Mouse (Mus musculus) forebrain, embryonic 13.5 days (tissue): ENCODE data around the gene Paf1. TPM values are rescaled to one million over a fixed set of nuclear protein-coding genes. Genes with fewer than 3 reads are reported as not detected.

Source experiments
- ATAC-seq: fragments of 200-750 bp; cut with Nextera tagmentation; 2 replicates; pipeline ENCODE4 v1.8.0; 2017
- H3K27ac ChIP-seq: fragments of 300-500 bp; sonication (generic); 2 replicates; pipeline ENCODE4 v1.5.1; 2015; ENCODE audit warnings: inconsistent platforms, mild to moderate bottlenecking, moderate library complexity
- H3K27me3 ChIP-seq: fragments of 300-500 bp; sonication (generic); 2 replicates; pipeline ENCODE4 v1.6.1; 2015; ENCODE audit warnings: mild to moderate bottlenecking, inconsistent platforms
- H3K36me3 ChIP-seq: fragments of 300-500 bp; sonication (generic); 2 replicates; pipeline ENCODE4 v1.6.1; 2015; ENCODE audit warnings: mild to moderate bottlenecking, inconsistent platforms; ENCODE audit not compliant: poor library complexity, severe bottlenecking
- H3K4me1 ChIP-seq: fragments of 300-500 bp; sonication (generic); 2 replicates; pipeline ENCODE4 v1.6.1; 2015; ENCODE audit warnings: inconsistent platforms
- H3K4me2 ChIP-seq: fragments of 300-500 bp; sonication (generic); 2 replicates; pipeline ENCODE4 v1.6.1; 2015; ENCODE audit warnings: inconsistent platforms, mild to moderate bottlenecking, moderate library complexity
- H3K4me3 ChIP-seq: fragments of 300-500 bp; sonication (generic); 2 replicates; pipeline ENCODE4 v1.5.1; 2015; ENCODE audit warnings: mild to moderate bottlenecking, inconsistent platforms
- H3K9ac ChIP-seq: fragments of 300-500 bp; sonication (generic); 2 replicates; pipeline ENCODE4 v1.6.1; 2015; ENCODE audit warnings: mild to moderate bottlenecking, inconsistent platforms
- H3K9me3 ChIP-seq: fragments of 300-500 bp; sonication (generic); replicated peaks from 2 replicates; pipeline ENCODE4 v1.6.1; 2016; ENCODE audit warnings: inconsistent platforms
- WGBS: fragments of 180-500 bp; shearing (Covaris S2); methylation state at CpG from one replicate; pipeline ENCODE4 v1.1.7; 2015; 5-methylcytosine and 5-hydroxymethylcytosine counted together
- polyA plus RNA-seq: library from polyadenylated mRNA; unstranded; fragments of >200 nt; fragmentation: Nextera tagmentation; extraction: Ambion mirVana; gene quantifications from 2 replicates; pipeline ENCODE4 v1.2.1, GENCODE M21; 2015

Paf1 gene
- polyA plus RNA-seq, 1 experiment from 2014 or later, result 97.1 TPM

DNA sequence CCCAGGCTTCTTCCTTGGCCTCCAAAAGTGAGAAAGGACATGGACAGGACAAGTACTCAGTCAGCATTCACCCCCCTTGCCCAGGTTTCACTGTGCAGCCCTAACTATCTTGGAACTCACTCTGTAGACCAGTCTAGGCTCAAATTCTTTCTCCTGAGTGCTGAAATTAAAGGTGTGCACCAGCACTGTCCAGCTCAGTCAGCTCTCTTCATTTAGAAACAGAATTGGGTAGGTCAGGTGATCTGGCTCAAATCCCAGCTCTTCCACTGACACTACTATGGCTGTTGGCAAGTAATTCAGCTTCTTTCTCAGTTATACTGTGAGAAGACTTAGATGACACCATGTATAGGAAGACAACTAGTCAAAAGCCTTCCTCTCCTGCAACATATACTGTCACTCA is 35.0 kb downstream of the Paf1 start:
- Histone ChIP-seq H3K27me3 (no peaks in the 10 kb centered on the region), H3K9ac (no peak overlapping the region), H3K27ac (no peak overlapping the region), H3K4me2 (no peak overlapping the region), H3K4me3 (no peak overlapping the region), H3K9me3 (no peaks in the 10 kb centered on the region), H3K36me3 (peaks cover 20% of the 10 kb centered on the region), H3K4me1 (peaks cover 11% of the 10 kb centered on the region)
- ATAC-seq, result no peak

DNA sequence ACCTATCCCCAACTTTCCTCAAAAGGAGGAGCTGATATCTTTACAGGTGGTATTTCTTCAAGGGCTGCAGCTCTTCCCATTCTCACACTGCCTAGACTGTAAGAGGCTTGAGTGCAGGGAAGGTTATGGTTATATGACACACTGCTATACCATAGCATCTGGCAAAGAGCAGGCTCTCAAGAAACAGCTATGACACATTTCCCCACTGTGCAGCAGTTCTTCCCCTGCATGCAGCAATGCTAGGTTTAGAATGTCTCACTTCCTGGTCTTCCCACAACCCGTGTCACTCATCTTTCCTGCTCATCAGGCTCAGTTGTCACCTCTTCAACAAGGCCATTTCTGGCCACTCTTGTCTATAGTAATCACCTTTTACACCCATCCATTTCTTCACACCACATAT is 37.8 kb downstream of the Paf1 start:
- H3K4me3 ChIP-seq, result no peak overlapping the region
- H3K9ac ChIP-seq, result no peak overlapping the region
- no peak overlapping the region for H3K27ac ChIP-seq
- no peak for ATAC-seq
- peaks cover 39% of the 10 kb centered on the region for H3K4me1 ChIP-seq
- H3K4me2 ChIP-seq, result no peak overlapping the region
- WGBS, result 90% methylated on average over 1 of the region's 1 CpGs
- no peaks in the 10 kb centered on the region for H3K9me3 ChIP-seq
- H3K36me3 ChIP-seq, result peaks cover 8% of the 10 kb centered on the region
- no peaks in the 10 kb centered on the region for H3K27me3 ChIP-seq

DNA sequence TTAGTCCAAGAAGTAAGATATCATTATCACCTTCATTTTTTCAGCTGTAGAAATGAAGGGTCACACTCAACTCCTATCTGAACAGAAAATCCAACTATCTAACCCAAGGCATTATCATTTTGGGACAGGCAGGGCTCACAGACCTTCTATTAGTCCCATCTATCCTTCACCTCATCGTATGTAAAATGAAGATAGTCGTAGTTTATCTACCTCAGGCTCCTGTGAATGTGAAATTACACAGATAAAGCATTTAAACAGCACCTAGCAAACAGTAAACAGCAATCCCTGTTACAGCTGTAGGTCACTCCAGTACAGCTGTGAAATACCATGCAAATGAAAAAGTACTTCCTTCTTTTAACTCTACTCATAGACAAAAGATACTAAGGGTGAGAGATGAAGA is 39.5 kb downstream of the Paf1 start:
- Histone ChIP-seq H3K27me3 (no peaks in the 10 kb centered on the region), H3K27ac (no peak overlapping the region), H3K36me3 (peaks cover 8% of the 10 kb centered on the region), H3K4me2 (no peak overlapping the region), H3K4me1 (peaks cover 40% of the 10 kb centered on the region), H3K9me3 (no peaks in the 10 kb centered on the region), H3K4me3 (no peak overlapping the region), H3K9ac (0 out of 2 replicates have a peak overlapping the region, but pooled peaks have one; percentile 30)
- WGBS, result 96% methylated on average over 2 of the region's 2 CpGs
- no peak for ATAC-seq

DNA sequence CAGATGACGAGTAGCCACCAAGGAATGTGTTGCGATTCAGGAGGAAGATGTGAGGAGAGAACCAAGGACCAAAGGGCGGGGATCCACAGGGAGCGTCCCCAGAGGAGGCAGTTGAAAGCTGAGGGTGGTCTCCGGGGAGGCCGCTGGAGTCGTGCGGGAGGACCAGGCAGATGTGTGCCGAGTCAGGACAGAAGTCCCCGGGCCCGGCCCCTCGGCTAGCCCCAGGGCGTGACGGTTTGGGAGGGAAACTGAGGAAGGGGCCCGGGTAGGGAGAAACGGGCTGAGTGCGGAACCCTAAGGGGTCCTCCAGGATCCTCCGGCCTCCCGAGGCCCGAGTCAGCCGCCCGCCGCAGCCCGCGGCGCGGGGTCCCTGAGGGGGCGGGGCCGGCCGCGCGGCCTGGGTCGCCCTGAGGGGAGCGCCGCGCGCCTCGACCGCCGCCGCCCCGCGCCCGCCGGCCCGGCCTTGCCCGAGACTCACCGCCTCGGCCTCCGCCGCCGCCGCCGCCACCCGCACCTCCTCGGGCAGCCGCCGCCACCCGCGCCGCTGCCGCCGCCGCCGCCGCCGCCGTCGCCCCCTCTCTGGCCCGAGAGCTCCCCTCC is 43.0 kb downstream of the Paf1 start:
- H3K9ac ChIP-seq, result peak overlapping the region; percentile 95
- peaks cover 40% of the 10 kb centered on the region for H3K4me1 ChIP-seq
- peaks cover 4% of the 10 kb centered on the region for H3K36me3 ChIP-seq
- H3K4me2 ChIP-seq, result peak overlapping the region; percentile 81
- peak overlapping the region; percentile 95 for H3K4me3 ChIP-seq
- H3K9me3 ChIP-seq, result no peaks in the 10 kb centered on the region
- peak overlapping the region; percentile 65 for H3K27ac ChIP-seq
- WGBS, result 0% methylated on average over 17 of the region's 70 CpGs
- no peaks in the 10 kb centered on the region for H3K27me3 ChIP-seq
- peak; percentile 36 for ATAC-seq

DNA sequence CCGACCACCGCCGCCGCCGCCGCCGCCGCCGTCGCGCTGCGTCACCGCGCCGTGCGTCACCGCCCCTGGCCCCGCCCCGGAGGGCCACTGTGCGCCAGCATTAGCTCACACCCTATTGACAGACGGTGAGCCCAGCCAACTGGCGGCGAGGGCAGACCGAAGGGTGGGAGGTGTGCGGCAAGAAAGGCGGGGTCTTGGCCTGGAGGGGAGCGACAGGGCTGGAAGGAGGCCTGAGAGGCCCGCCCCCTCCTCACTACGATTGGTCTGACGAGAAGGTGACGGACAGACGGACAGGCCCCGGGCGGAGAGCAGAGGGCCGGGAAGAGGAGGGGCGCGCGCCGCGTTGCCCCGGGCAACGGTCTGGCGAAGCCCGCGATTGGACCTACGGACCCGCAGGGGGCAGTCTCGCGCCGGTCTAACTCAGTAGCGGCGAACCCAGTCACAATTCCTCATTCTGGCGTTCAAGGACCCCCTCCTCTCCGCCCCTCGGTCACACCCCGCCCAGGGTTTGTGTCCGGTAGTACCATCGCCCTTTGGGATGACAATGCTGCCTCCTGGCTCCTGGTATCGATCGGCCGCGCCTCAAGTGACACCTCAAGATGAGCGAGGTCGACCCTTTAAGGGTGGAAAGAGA is 43.6 kb downstream of the Paf1 start:
- Histone ChIP-seq H3K9me3 (no peaks in the 10 kb centered on the region), H3K4me2 (peak overlapping the region; percentile 81), H3K4me3 (peak overlapping the region; percentile 95), H3K27ac (peak overlapping the region; percentile 37; the same call in 1 of the 2 replicates), H3K9ac (peak overlapping the region; percentile 95), H3K27me3 (no peaks in the 10 kb centered on the region), H3K4me1 (peaks cover 40% of the 10 kb centered on the region), H3K36me3 (peaks cover 4% of the 10 kb centered on the region)
- under 1% methylated on average over 49 of the region's 64 CpGs for WGBS
- peak; percentile 98 for ATAC-seq

DNA sequence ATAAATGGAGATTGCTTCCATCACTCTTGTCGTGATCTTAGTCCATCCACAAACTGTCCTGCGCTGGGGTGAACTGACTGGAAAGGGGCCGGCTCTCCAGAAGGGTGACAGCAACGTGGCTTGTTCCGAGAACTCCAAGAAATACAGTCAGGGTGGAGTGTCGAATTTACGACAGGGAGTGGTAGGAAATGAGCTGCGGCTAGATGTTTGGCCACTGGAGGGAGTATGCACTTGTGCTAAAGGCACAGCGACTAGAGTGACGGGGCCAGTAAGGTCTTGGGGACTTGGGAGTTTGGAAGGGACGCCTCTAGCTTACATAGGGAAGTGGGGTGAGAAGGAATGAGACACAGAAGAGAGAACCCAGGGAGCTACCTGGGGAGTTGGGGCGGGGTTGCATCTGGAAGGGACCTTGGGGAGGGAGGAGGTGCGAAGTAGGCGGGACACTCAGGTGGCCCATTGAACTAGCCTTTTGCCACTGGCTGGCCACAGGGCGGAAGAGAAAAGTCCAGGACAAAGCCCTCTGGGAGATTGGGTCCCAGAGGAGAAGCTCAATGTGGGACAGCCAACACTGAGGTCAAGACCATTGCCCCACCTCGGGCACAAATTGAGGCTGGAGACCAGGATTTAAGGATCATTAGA is 44.3 kb downstream of the Paf1 start, which contains the start of gene Gmfg:
Gene Gmfg (plus strand): TSS at position 516 of the 639 bp plus-strand sequence.
- peak within 1 kb of the TSS; percentile 67 for H3K4me2 ChIP-seq
- no peaks in the 10 kb centered on the region for H3K27me3 ChIP-seq
- peaks cover 35% of the 10 kb centered on the region for H3K4me1 ChIP-seq
- no peaks in the 10 kb centered on the region; the same call in 1 of the 2 replicates for H3K36me3 ChIP-seq
- ATAC-seq, result no peak
- WGBS, result 2% methylated on average over 16 of the region's 16 CpGs
- no peaks in the 10 kb centered on the region for H3K9me3 ChIP-seq
- H3K27ac ChIP-seq, result peak within 1 kb of the TSS; percentile 37; the same call in 1 of the 2 replicates
- peak within 1 kb of the TSS; percentile 65 for H3K9ac ChIP-seq
- peak within 1 kb of the TSS; percentile 95 for H3K4me3 ChIP-seq

DNA sequence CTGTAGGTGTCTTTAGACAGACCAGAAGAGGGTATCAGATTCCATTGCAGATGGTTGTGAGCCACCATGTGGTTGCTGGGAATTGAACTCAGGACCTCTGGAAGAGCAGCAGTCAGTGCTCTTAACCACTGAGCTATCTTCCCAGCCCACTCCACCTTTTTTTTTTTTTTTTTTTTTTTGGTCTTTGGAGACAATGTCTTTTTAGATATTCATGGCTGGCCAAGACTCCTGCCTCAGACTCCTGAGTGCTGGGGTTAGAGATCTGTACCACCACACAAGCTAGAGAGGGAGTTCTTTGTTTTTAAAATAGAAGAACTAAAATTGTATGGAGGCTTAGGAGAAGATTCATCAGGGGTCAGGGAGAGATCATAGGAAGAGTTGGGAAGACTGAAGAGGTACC is 45.2 kb downstream of the Paf1 start:
- Histone ChIP-seq H3K4me3 (no peak overlapping the region), H3K4me1 (peaks cover 26% of the 10 kb centered on the region)
- ATAC-seq, result no peak

DNA sequence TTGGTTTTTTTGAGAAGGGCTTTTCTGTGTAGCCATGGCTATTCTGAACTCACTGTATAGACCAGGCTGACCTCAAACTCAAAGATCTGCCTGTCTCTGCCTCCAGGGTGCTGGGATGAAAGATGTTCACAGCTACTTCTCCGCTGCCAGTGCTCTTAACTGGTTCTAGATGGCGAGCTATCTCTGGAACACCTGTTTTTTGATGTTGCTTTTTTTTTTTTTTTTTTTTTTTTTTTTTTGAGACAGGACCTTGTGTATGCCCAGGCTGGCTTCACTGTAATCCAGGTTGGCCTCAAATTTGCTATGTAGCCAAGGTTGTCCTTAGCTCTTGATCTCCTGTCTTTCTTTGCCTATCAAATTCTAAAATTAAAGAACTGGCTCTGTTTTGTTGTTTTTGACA is 46.0 kb downstream of the Paf1 start:
- no peak overlapping the region for H3K4me3 ChIP-seq
- peaks cover 18% of the 10 kb centered on the region for H3K4me1 ChIP-seq
- H3K27ac ChIP-seq, result no peak overlapping the region
- H3K9ac ChIP-seq, result no peak overlapping the region
- no peaks in the 10 kb centered on the region for H3K36me3 ChIP-seq
- WGBS, result 85% methylated on average over 2 of the region's 2 CpGs
- ATAC-seq, result no peak
- no peaks in the 10 kb centered on the region for H3K27me3 ChIP-seq
- H3K9me3 ChIP-seq, result no peaks in the 10 kb centered on the region
- no peak overlapping the region for H3K4me2 ChIP-seq

More for the DNA sequence above, 45.2 kb downstream of the Paf1 start:
- no peak overlapping the region for H3K4me2 ChIP-seq
- H3K9me3 ChIP-seq, result no peaks in the 10 kb centered on the region
- H3K27me3 ChIP-seq, result no peaks in the 10 kb centered on the region
- H3K27ac ChIP-seq, result no peak overlapping the region
- no peak overlapping the region for H3K9ac ChIP-seq
- no peaks in the 10 kb centered on the region; the same call in 1 of the 2 replicates for H3K36me3 ChIP-seq

DNA sequence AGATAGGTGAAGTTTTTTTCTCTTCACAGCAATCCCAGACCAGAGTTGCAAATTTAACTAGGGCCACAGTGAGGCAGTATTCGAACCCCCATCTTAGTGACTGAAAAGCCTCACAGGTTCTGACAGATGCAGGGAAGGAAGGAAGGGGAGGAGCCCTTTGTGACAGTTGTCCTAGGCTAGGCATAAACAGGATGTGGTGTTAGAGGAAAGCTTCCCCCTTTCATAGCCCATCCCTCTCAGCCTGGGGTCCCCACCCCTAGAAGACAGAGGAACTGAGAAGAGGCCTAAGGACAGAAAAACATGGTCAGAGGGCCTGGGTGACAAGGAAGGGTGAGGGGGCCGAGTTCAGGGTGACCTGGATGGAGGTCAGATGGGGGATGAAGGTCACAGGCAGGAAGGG is 48.0 kb downstream of the Paf1 start:
- no peak for ATAC-seq
- Histone ChIP-seq H3K27ac (no peak overlapping the region), H3K9ac (peak overlapping the region; percentile 3; the same call in 1 of the 2 replicates), H3K4me2 (no peak overlapping the region), H3K36me3 (no peaks in the 10 kb centered on the region), H3K9me3 (no peaks in the 10 kb centered on the region), H3K4me1 (no peaks in the 10 kb centered on the region), H3K4me3 (no peak overlapping the region), H3K27me3 (peaks cover 3% of the 10 kb centered on the region; the same call in 1 of the 2 replicates)
- 55% methylated on average over 2 of the region's 2 CpGs for WGBS

DNA sequence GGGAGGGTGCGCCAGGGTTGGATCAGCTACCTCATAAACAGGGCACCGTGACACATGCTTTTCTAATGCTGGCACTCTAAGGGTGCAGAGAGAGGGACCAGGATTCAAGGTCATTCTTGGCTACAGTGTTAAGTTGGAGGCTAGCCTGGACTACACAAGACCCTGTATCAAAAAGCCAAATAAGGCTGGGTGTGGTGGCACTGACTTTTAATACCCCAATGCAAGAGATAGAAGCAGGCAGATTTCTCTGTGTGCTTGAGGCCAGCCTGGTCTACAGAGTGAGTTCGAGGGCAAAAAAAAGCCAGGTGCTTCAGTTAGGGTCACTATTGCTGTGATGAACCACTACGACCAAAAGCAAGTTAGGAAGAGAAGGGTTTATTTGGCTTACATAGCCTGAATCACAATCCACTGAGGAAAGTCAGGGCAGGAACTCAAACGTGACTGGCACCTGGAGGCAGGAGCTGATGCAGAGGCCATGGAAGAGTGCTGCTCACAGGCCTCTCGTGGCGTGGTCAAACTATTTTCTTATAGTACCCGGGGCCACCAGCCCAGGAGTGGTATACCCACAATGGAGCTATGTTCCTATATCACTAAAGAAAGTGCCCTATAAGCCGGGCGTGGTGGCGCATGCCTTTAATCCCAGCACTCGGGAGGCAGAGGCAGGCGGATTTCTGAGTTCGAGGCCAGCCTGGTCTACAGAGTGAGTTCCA is 49.2 kb downstream of the Paf1 start:
- Histone ChIP-seq H3K27ac (no peak overlapping the region), H3K27me3 (peaks cover 7% of the 10 kb centered on the region; the same call in 1 of the 2 replicates), H3K4me2 (no peak overlapping the region), H3K36me3 (no peaks in the 10 kb centered on the region), H3K4me1 (peaks cover 4% of the 10 kb centered on the region; the same call in 1 of the 2 replicates), H3K9ac (no peak overlapping the region), H3K9me3 (no peaks in the 10 kb centered on the region), H3K4me3 (no peak overlapping the region)
- ATAC-seq, result no peak
- 88% methylated on average over 14 of the region's 14 CpGs for WGBS

DNA sequence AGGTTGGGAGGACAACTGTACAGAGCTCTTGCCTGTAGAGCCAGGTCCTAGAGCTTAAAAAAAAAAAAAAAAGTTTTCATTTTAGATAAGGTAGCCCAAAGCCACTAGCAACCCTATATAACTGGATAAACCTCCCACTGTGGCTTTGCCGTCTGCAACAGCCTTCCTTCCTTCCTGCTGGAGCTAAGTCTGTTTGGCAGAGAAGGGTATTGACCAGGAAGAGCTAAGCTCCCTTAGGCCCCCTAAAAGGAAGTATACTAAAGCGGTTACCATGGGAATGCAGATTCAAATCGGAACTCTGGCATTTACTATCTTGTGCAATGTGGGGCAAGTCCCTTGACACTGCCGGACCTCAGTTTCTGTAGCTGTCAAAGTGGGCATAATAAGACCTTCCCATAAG is 49.9 kb downstream of the Paf1 start:
- Histone ChIP-seq H3K9me3 (no peaks in the 10 kb centered on the region), H3K36me3 (no peaks in the 10 kb centered on the region), H3K27me3 (peaks cover 7% of the 10 kb centered on the region; the same call in 1 of the 2 replicates), H3K4me2 (no peak overlapping the region), H3K27ac (no peak overlapping the region), H3K4me1 (peaks cover 11% of the 10 kb centered on the region), H3K4me3 (no peak overlapping the region), H3K9ac (no peak overlapping the region)
- no peak for ATAC-seq
- WGBS, result 62% methylated on average over 4 of the region's 4 CpGs
